Mouse (Mus musculus) heart, adult 9 months (tissue): ENCODE data around the gene Fam185a.

Experiments
- DNase-seq, 2 experiments: peaks; one replicate each; pipeline ENCODE4 v3.0.0; 2022; ENCODE audit warnings: low spot score in 2 of 2

Fam185a gene

DNA sequence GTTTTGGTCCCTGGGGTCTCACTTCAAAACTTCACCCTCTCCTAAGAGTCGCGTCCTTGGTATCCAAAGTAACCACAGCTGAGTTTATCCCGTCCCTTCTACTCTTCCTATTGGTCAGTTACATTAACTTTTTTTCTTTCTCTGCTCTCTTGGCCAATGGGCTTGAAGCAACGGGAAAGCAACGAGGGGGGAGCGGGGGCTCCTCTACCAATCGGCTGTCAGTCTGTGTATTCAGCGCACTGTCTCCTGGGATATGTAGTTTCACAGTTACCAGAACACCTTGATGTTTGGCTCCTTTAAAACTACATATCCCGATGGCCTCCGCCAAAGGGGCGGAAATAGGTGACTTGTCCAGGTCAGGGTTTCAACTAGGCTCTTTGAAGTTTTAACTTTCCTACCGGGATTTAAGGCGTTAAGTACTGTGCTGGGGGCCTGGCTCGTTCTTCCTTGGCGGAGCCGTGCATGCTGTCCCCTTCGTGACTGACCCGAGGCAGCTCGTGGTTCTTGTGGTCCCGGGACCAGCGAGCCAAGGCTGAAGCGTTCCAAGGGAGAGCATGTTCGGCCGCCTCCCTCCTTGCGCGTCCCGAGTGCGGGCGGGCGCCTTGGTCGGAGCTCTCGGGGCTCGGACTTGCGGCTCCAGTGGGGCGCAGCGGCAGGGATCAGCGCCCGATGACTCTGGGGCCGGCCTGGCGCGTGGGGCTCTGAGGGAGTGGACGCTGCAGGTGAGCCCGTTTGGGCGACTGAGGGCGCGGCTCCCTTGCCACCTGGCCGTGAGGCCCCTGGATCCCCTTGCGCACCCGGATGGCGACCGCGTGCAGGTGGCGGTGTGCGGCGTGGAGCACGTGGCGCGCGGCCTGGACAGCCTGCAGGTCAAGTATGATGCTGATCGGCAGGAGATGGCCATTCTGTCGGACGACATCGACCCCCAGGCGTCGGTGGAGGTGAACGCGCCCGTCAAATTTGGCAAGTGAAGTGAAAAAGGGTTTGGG, at the start of gene Fam185a, which contains the start of gene Ccdc146:
Fam185a (plus strand) TSS at position 345 of the 989 bp plus-strand sequence.
Ccdc146 (minus strand) TSS at position 64 of the 989 bp plus-strand sequence.
- DNase-seq: peak; percentile 98

DNA sequence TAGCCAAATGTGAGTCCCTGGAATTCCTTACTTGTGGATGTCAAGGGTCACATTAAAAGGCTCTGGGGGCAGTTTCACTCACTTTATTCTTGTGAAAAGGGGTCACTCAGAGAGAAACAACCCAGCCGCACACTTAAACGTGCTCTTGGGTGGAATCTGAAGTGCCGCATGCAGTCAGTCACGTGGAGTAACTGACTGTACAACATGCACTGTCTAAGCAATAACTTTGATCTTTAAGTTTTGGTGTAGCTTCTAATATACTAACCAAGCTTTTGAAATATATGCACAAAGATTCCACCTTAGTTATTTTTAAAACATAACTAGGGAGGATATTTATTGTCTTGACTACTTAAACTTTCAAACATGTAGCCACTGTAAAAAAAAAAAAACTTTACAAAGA, 47.8 kb upstream of the Fam185a start:
- DNase-seq: no peak

DNA sequence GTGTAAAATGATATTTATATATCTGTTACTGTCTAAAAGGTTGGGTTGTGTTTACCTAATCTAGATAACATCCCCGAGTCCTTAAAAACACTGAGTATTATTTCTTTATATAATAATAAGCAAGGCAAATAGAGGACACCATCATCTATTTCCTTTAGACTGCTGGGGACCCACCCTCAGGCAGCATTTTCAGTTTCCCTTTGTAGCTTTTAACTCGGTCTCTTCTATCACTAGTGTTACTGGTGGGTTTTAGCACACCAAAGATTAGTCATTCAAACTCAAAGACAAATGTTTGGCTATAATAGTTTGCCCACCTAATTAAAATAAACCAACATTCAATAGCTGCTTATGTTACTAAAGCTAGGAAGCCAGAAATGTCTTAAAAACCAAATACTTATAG, 46.4 kb upstream of the Fam185a start:
- DNase-seq: no peak

DNA sequence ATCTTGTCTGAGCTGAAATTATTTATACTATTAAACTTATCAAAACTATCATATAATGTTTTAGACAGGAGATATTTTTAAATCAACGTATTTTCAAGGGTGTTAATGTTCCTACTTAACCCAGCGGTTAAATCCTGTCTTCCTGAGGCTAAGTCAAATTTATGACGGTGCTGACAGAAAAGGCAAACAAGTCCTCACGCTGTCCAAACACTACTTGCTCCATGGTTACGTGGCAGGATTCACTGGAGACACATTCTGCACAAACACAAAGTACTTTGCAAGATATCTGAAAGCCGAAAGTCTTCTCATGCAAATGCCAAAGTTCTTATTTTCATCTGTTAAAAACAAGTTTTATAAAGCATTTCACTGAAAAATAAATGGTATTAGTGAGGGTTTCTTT, 42.8 kb upstream of the Fam185a start:
- no peak for DNase-seq

DNA sequence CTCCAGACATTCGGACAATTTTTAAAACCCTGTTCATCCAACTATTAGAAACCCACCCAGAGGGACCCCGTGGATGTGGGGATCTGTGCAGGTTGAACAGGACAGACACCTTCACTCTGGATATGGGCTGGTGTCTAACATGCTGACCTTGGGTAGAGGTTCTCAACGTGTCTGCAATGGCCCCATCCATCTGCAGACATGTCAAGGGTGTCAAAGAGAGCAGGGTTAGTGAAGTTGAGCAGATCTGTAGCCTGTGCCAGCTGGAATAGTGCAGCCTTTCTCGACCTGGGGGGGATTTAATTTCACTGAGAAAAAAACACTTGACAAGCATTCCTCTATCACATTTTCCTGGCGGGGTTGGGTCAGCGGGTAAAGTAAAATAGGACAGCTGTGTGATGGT, 42.1 kb upstream of the Fam185a start:
- no peak for DNase-seq

DNA sequence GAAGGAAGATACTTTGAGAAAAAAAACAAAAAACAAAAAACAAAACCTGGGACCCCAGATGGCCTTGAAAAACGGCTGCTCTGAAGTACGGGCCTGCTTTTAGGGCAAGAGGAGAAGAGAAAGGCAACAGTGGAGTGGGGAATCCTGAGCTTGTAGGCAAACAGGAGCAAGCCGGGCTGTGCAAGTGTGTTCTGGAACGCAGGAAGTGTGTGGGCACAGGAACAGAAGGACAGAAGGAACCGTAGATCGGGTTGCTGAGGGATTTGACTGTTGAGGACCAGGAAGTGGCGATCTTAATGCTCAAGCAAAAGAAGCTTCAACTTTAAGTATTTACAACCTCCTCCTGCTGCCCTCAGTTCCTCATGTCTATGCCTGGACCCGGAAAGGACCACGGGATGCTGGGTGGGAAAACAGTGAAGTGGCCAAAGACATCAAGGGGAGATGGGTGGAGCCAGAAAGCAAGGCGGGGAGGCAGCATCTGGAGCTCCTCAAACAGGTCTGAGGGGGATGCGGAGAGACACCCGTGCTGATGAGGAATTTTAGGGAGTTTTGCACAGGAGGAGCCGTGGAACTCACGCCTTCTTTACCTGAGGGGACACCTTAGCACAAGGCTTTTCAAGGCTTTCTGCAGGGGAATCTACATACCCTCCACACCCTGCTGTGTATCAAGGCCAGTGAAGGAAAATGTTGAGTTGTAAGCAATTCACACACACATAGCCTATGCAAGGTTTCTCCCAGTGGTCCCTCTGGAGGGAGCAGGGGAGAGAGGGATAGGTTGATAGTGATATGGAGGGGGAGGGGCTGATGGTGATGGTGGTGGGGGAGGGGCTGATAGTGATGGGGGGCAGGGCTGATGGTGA, 41.1 kb upstream of the Fam185a start:
- DNase-seq: peak in 1 of 2 experiments; percentile 28

DNA sequence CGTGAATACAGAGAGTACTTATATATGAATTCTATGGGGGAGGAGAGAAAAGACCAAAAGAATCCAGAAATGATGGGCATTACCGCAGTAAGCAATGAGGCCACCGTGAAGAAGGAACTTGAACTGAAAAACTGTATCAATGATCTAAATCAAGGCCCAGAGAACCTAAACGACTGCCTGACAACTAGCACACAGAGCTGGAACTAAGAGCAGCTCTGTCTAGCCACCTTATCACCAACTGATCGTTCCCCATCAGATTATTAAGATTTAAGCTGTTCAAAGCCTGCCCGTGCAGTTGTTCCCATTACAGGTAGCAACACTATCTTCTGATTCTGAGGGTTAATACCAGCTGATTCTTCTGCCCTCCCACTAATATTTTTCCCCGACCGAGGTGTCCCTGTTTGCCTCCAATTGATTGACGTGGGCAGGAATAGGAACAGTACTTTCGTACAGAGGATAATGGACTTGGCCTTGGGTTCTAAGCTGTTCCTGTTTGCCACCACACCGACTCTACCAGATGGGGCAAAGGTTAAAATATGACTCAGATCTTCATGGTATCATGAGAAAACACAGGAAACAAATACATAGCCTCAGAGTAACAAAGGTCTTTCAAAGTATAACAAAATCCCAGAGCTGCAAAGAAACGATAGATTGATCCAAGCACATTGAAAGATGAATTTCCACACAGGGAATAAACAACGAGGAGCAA, 40.4 kb upstream of the Fam185a start:
- no peak for DNase-seq

DNA sequence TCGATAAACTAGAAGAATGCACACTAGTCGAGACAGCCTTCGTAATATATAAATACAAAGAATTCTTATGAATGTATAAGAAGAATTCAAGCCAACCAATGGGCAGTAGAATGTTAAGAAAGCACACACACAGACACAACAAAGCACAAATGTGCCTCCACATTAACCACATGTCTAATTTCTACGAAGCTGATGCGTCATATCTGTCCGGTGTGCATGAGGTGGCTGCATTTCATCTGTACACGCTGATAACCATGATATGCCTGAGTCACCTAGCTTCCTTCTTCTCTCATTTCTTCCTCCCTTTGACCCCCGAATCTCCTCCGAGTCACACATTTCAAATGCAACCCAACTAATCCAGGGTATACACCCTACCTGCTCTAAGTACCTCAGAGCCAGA, 39.8 kb upstream of the Fam185a start:
- no peak for DNase-seq

DNA sequence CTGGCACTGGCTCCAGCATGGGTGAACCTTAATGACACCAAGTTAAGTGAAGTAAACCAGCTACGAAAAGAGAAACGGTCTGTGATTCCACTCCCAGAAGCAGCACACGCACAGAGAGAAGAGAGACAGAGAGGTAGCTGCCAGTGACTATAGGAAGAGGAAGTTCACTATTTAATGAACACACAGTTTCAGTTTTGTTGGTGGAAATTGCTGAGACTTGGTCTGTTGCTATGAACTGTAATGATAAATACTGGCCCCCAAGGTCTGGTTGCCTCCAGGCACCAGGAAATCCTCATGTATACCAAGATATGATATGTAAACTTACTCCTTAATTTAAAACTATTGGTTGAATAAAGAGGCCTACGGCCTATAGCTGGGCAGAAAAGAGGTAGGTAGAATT, 38.3 kb upstream of the Fam185a start:
- DNase-seq: no peak

DNA sequence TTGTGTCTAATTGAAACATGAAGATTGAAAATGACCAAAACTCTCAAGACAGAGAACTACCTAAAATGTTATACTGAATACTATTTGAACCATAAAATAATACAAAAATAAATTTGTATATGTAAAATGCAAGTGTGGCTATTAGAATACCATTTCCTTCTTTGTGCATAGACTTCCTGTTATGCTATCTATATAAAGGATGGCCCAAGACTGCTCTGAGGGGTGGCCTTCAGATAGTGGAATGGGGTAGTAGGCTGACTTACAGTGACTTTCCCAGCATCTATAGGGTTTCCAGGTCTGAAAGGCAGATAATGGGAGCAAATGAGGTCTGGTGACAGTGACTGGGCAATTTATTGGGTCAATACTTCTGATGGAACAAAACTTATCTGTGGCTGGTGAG, 37.4 kb upstream of the Fam185a start:
- DNase-seq: no peak

DNA sequence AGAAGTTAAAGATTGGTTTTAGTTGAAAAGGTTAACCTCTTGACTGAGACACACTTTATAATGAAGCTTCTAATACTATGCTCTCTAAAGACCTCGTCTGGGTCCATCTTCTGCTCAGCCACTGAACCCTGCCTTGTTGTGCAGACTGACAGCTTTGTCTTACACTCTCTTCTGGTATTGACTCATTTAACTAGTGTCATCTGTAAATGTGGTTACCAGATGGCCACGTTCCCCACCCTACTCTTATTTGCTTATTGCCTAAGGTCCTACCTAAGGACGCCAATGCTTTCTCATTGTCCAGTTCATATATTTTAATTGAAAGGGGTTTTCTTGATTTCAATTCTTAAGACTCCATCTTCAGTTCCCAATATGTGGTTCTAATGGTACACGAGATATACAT, 35.9 kb upstream of the Fam185a start:
- no peak for DNase-seq

DNA sequence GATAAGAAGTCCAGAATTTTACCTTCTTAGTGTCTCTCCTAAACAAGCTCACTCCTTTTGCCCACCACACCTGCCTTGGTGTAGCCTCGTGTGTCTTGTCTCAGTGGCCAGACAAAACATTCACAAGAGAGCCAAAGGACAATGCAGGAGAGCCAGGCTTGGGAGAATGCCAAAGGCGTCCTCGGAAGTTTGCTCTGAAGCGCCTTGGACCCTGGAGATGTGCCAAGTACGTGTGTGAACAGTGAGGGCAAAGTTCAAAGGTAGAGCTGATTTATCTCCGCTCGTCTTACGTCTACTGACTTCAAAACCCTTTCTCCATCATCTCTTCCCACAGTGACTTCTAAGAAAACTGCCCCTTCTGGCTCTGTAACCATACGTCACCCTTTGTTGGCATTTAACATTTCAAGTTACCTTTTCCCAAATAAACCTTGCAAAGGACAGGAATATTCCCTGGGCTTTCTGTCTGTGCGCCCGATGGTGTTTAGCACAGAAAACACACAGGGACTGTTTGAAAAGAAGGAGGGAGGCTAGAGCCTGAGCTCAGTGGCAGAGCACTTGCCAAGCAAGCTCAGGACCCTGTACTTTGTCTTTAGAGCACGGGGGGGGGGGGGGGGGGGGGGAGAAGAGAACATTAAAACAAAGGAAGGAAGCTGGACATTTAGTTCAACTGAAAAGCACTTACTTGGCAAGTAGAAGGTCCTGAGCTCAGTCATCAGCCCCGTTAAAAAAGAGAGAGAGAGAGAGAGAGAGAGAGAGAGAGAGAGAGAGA, 33.0 kb upstream of the Fam185a start:
- DNase-seq: no peak

DNA sequence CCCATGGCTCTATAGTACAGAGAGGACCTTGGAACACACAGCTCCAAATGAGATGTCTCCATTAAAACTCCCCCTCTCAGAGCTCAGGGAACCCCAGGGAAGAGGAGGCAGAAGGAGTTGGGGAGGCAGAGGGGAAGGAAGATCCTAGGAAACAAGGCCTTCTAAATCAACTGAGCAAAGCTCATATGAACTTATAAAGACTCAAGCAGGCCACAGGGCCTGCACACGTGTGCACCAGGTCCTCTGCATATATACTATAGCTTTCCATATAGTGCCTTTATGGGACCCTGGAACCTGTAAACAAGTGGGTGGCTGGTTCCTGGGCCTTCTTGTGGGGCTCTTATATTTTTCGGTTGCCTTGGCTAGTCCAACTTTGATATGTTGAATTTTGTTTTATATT, 30.2 kb upstream of the Fam185a start:
- no peak for DNase-seq

DNA sequence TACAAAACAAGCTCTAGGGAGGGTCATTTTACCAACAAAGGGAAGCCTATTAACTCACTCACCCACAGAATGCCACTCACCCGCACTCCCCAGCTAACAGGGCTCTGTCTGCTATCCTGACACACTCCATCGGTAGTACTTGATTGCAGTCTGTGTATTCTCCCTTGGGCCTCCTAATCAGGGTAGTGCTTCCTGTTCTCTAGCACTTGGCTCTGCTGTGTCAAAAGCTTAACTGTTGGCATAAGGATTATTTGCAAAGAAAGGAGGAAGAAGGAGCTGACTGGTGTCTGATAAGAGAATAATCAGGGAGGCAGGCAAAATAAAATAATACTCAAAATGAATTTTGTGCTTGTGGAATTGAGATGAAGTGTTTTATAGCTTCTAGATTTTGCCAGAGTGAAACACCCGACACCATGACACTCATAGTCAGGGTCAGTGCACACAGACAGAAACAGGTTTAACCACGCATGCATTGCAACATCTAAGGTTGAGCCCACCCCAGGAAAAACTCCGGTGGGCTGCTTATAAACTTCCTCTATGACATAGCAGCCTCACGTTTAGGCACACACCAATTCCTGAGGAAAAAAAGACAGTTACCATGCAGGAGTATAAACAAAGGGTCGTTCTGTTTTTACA, 29.4 kb upstream of the Fam185a start:
- no peak for DNase-seq

DNA sequence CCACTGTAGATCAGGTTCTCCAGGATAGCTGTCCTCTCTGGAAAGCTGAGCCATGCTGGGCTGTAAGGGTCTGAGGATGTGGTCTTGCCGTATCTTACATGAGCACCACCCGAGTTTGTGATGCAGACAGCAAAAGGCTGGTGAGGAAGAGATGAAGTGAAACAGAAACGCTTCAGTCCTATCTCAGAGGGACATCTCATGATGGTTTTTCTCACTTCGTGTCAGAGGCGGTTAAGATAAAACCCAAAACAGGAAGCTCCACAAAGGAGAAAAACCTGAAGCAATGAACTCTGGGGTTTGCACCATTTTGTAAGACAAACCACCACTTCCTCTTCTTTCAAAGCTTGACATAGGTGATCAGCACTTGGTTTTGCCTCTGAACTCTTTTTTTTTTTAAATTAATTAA, 13.5 kb upstream of the Fam185a start:
- peak; percentile 15 to 60 for DNase-seq

DNA sequence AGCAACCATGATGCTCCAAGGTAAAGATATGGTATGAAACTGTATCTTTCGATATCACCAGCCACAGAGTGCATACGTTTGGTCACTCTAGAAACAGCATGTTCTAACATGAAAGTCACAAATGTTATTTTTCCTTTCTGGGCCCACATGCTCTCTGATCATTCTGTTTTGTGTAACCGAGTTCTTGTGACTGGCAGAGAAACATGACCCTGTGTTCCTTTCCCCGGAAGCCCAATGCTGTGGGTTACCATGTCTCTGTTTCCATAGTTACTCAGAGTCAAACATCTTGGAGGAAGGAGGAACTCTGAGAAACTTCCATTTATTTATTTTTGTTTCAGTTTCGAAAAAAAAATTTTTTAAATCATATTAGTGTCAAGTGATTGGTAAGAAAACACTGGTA, 12.7 kb upstream of the Fam185a start:
- DNase-seq: no peak

DNA sequence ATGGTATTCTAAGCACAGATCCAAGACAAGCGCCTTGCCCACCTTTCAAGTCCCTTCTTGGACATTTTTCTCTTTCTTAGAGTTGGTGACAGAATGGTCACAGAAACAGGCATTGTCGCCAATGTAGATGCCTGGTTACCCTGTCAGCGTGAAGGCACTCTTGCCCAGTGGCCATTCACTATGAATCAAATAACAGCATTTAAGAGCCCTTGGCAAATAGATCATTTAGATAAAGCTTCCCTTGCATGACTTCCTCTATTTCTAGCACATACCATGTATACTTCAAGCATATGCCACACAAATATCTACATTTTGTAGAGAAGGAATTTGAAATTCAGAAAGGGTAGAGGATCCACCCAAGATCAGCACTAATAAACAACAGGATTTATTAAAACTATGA, 11.4 kb upstream of the Fam185a start:
- no peak for DNase-seq

DNA sequence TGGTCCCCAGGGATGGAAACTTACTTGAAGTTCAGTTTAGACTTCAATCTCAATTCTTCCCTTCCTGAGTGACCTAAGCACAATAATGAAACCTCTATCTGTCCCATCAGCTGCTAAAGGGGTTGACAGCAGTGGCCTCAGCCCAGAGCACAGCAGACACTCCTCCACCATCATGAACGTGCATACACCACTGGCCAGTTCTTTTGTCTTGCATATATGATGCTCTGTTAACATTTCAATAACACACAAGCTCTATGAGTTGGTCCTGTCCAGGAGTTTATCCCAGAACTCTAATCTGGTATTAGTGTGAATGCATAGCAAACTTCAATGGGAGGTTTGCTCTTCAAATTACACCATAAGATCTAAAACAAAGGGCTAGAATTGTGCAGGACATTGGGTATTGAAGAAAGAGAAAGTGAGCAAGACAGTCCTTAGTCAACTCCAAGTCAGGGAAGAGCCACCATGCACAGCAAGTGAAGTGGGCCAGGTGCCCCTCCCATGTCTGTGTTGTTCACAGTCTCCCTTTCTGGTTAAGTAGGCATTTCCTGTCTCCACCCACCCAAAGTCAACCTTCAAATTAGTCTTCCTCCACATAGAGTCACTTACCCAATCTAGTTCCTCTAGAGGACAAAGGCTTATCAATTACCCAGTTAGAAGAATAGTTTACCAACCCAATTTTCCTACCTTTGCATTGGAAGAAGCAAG, 10.5 kb upstream of the Fam185a start:
- DNase-seq: no peak

DNA sequence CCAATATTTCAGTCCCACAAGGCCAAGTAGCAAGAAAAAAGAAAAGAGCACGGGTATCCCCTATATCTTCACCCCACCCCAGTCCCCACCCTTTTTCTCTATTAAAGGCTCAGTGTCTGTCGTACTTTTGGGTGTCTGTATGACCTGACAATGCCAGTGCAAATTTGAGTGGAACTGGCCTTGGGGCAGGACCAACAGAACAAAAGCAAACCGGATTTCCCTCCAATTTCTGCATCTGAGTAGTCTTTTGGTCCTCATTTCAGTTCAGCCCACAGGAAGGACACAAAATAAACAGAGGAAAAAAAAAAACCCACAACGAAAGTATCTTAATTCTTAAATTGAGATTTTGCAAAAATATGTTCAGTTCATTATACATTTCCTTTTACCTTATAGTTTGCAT, 6.1 kb upstream of the Fam185a start:
- no peak for DNase-seq

DNA sequence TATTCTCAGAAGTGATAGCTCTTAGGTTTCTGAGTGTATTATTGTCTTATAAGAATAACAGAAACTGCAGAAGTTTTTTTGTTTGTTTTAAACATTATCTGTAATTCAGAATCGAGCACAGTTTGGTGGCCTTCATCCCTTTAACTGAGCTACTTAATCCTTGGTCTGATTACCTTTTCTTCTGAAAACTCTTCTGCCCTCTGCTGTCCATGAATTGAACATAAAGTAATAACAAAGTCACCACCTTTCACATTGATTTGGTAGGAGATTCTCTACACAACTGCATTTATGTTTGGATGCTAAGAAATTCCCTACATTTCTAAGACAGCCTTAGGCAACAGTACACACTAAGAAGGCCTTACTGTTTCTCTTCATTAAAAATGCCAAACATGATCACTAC, 4.1 kb upstream of the Fam185a start:
- DNase-seq: peak in 1 of 2 experiments; percentile 40
